Mouse (Mus musculus) heart, embryonic 13.5 days (tissue): Measurements from ENCODE around the gene Sox15. TPM values are rescaled to one million over a fixed set of nuclear protein-coding genes. Genes with fewer than 3 reads are reported as not detected.
"Not testable (repeated sequence)": the region's sequence is repeated elsewhere in the genome, so short reads cannot be mapped to it uniquely, and the experiment has no call there.

Source experiments
- ATAC-seq: fragments of 200-750 bp; cut with Nextera tagmentation; 2 replicates; pipeline ENCODE4 v1.8.0; 2017; ENCODE audit warnings: moderate TSS enrichment; ENCODE audit not compliant: insufficient number of reproducible peaks, low FRiP score, low TSS enrichment; ENCODE audit errors: extremely low read depth
- H3K27ac ChIP-seq: fragments of 300-500 bp; sonication (generic); replicated peaks from 2 replicates; pipeline ENCODE4 v1.5.1; 2015; ENCODE audit warnings: moderate library complexity, mild to moderate bottlenecking, inconsistent platforms
- H3K27me3 ChIP-seq: fragments of 300-500 bp; sonication (generic); replicated peaks from 2 replicates; pipeline ENCODE4 v1.6.1; 2015; ENCODE audit warnings: mild to moderate bottlenecking, inconsistent platforms
- H3K36me3 ChIP-seq: fragments of 300-500 bp; sonication (generic); 2 replicates; pipeline ENCODE4 v1.6.1; 2015; ENCODE audit warnings: mild to moderate bottlenecking, inconsistent platforms
- H3K4me1 ChIP-seq: fragments of 300-500 bp; sonication (generic); 2 replicates; pipeline ENCODE4 v1.6.1; 2015; ENCODE audit warnings: inconsistent platforms
- H3K4me2 ChIP-seq: fragments of 300-500 bp; sonication (generic); 2 replicates; pipeline ENCODE4 v1.6.1; 2015; ENCODE audit warnings: inconsistent platforms, mild to moderate bottlenecking, moderate library complexity
- H3K4me3 ChIP-seq: fragments of 300-500 bp; sonication (generic); 2 replicates; pipeline ENCODE4 v1.5.1; 2015; ENCODE audit warnings: moderate library complexity, mild to moderate bottlenecking, inconsistent platforms
- H3K9ac ChIP-seq: fragments of 300-500 bp; sonication (generic); 2 replicates; pipeline ENCODE4 v1.6.1; 2015; ENCODE audit warnings: inconsistent platforms, mild to moderate bottlenecking, moderate library complexity
- H3K9me3 ChIP-seq: fragments of 300-500 bp; sonication (generic); 2 replicates; pipeline ENCODE4 v1.6.1; 2016; ENCODE audit warnings: inconsistent platforms
- WGBS: fragments of 180-500 bp; shearing (Covaris S2); methylation state at CpG from one replicate; pipeline ENCODE4 v1.1.7; 2015; ENCODE audit warnings: mixed read lengths; 5-methylcytosine and 5-hydroxymethylcytosine counted together
- polyA plus RNA-seq: library from polyadenylated mRNA; unstranded; fragments of >200 nt; fragmentation: Nextera tagmentation; extraction: Ambion mirVana; gene quantifications from 2 replicates; pipeline ENCODE4 v1.2.1, GENCODE M21; 2015

Gene Sox15
- polyA plus RNA-seq, result not detected in 2 replicates

DNA sequence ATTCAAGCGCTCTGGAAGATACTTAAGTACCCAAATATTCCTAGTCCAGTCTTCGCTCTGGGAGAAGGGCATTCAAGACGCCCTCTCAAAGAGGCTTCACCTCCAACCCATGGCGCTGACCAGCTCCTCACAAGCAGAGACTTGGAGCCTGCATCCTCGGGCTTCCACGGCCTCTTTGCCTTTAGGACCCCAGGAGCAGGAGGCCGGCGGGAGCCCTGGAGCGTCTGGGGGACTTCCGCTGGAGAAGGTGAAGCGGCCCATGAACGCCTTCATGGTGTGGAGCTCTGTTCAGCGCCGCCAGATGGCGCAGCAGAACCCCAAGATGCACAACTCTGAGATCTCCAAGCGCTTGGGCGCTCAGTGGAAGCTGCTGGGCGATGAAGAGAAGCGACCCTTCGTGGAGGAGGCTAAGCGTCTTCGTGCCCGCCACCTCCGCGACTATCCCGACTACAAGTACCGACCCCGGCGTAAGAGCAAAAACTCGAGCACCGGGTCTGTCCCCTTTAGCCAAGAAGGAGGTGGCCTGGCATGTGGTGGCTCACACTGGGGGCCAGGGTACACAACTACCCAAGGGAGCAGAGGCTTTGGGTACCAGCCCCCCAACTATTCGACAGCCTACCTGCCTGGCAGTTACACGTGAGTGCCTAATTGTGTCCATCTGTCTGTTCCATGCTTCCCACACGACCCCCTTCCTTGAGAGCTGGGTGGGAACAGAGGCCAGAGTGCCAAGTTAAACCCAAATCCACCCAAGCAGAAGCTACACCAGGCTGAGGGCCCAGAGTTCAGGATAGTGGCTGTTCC lies at the start of gene Sox15:
Gene Sox15, plus strand, starts transcription at position 51 of the 801 bp plus-strand sequence.
- 0 out of 2 replicates have a peak, but pooled peaks have one; percentile 6 for ATAC-seq
- peaks cover 85% of the 10 kb centered on the region for H3K36me3 ChIP-seq
- H3K9me3 ChIP-seq, result no peaks in the 10 kb centered on the region
- peaks cover 27% of the 10 kb centered on the region for H3K4me1 ChIP-seq
- H3K9ac ChIP-seq, result peak within 1 kb of the TSS; percentile 70
- H3K27ac ChIP-seq, result peak within 1 kb of the TSS; percentile 24; the same call in 1 of the 2 replicates
- H3K4me2 ChIP-seq, result peak within 1 kb of the TSS; percentile 45
- no peaks in the 10 kb centered on the region for H3K27me3 ChIP-seq
- H3K4me3 ChIP-seq, result 0 out of 2 replicates have a peak within 1 kb of the TSS, but pooled peaks have one; percentile 8
- WGBS, result 20% methylated on average over 34 of the region's 34 CpGs

DNA sequence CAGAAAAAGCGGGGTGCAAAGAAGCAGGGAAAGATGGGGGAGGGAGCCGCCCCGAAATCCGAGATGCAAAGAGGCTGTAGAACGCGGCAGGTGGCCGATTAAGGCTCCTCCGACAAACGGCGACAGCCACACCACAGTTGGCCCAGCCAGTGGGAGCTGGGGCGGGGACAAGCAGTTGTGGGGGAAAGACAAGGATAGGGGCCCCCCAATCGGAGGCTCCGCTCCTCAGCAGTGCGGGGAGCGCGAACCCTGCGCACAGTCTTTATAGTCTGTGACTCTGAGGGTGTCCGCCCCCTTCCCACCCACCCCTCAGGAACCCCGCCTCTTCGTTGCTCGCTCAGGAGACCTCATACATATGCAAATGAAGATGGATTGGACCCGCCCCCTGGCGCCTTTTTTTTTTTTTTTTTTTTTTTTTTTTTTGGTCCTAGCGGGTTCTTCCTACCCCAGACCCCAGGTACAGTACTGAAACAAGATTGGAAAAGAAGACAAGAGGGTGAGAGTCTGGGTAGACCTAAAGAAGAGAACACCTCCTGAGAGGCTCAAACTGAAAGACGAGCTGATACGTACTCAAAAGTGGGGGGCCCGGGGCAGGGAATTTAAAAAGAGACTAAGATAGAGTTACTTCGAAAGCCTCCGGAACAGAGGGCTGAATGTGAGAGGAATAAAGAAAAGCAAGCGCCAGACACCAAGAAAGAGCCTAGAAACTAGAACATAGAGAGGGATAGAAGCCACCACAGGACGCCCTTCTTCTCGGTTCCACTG lies 49.2 kb upstream of the Sox15 start, which contains the start of gene Atp1b2:
Gene Atp1b2, minus strand, starts transcription at position 217 of the 765 bp plus-strand sequence.
- Histone ChIP-seq H3K9me3 (no peaks in the 10 kb centered on the region), H3K4me1 (peaks cover 52% of the 10 kb centered on the region), H3K4me3 (peak within 1 kb of the TSS; percentile 75), H3K27me3 (no peaks in the 10 kb centered on the region), H3K9ac (peak within 1 kb of the TSS; percentile 92), H3K4me2 (peak within 1 kb of the TSS; percentile 99), H3K27ac (peak within 1 kb of the TSS; percentile 84), H3K36me3 (peaks cover 3% of the 10 kb centered on the region; the same call in 1 of the 2 replicates)
- peak; percentile 82 for ATAC-seq
- WGBS, result 2% methylated on average over 32 of the region's 32 CpGs

GRCm38 (mm10) chr11:69606491-69606795 lies 48.7 kb upstream of the Sox15 start:
- Histone ChIP-seq H3K27ac (peak overlapping the region; percentile 50; the same call in 1 of the 2 replicates), H3K9me3 (no peaks in the 10 kb centered on the region), H3K27me3 (no peaks in the 10 kb centered on the region), H3K9ac (peak overlapping the region; percentile 75), H3K4me2 (peak overlapping the region; percentile 99), H3K36me3 (peaks cover 3% of the 10 kb centered on the region; the same call in 1 of the 2 replicates), H3K4me3 (peak overlapping the region; percentile 75), H3K4me1 (peaks cover 49% of the 10 kb centered on the region)
- WGBS, result 67% methylated on average over 2 of the region's 2 CpGs
- no peak for ATAC-seq

DNA sequence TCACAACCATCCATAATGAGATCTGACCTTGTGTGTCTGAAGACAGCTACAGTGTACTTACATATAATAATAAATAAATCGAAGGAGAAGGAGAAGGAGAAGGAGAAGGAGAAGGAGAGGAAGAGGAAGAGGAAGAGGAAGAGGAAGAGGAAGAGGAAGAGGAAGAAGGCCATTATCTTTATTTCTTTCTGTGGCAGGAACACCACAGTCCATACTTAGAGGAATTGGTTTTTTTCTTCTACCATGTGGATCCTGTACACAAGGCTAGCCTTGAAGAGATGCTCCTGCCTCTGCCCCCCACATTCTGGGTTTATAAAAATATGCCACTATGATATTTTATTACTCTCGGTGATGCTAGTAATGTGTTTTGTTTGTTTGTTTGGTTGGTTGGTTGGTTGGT lies 48.3 kb upstream of the Sox15 start:
- Histone ChIP-seq H3K4me2 (no peak overlapping the region), H3K9ac (no peak overlapping the region), H3K27me3 (no peaks in the 10 kb centered on the region), H3K4me3 (no peak overlapping the region), H3K4me1 (peaks cover 45% of the 10 kb centered on the region), H3K27ac (no peak overlapping the region), H3K36me3 (peaks cover 3% of the 10 kb centered on the region; the same call in 1 of the 2 replicates), H3K9me3 (no peaks in the 10 kb centered on the region)
- 76% methylated on average over 2 of the region's 2 CpGs for WGBS
- ATAC-seq, result no peak

- 73% methylated on average over 3 of the region's 3 CpGs for WGBS
- Histone ChIP-seq H3K9ac (no peak overlapping the region), H3K9me3 (no peaks in the 10 kb centered on the region), H3K4me1 (peaks cover 32% of the 10 kb centered on the region), H3K4me3 (no peak overlapping the region), H3K36me3 (no peaks in the 10 kb centered on the region), H3K27ac (no peak overlapping the region), H3K4me2 (no peak overlapping the region), H3K27me3 (no peaks in the 10 kb centered on the region)
- ATAC-seq, result no peak
Measured at GRCm38 (mm10) chr11:69608525-69608924, 46.6 kb upstream of the Sox15 start.

DNA sequence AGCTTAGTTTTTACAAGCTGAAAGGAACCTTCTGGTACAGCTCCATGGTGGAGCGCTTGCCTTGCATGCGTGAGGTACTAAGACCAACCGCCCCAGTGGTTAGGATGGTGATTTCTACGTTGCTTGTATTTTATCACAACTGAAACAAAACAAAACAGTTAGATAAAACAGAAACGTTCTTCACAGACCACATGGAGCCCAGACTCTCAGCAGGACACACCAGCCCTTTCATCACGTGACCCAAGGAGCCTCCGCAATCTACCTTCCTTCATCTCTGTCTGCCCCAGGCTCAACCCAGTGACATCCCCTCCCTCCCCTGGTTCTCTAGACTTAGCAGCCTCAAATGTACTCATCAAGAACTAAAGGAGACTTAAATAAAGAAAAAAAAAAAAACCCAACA lies 45.7 kb upstream of the Sox15 start:
- H3K4me2 ChIP-seq, result no peak overlapping the region
- H3K27ac ChIP-seq, result no peak overlapping the region
- H3K9ac ChIP-seq, result no peak overlapping the region
- H3K27me3 ChIP-seq, result no peaks in the 10 kb centered on the region
- no peaks in the 10 kb centered on the region for H3K36me3 ChIP-seq
- no peaks in the 10 kb centered on the region for H3K9me3 ChIP-seq
- peaks cover 27% of the 10 kb centered on the region for H3K4me1 ChIP-seq
- 48% methylated on average over 7 of the region's 7 CpGs for WGBS
- ATAC-seq, result no peak
- H3K4me3 ChIP-seq, result no peak overlapping the region

- 41% methylated on average over 4 of the region's 4 CpGs for WGBS
- H3K4me1 ChIP-seq, result peaks cover 17% of the 10 kb centered on the region
- peak overlapping the region; percentile 24; the same call in 1 of the 2 replicates for H3K9ac ChIP-seq
- no peak for ATAC-seq
- no peaks in the 10 kb centered on the region for H3K36me3 ChIP-seq
- H3K4me3 ChIP-seq, result no peak overlapping the region
- H3K27me3 ChIP-seq, result peaks cover 11% of the 10 kb centered on the region; the same call in 1 of the 2 replicates
- H3K27ac ChIP-seq, result no peak overlapping the region
- no peak overlapping the region for H3K4me2 ChIP-seq
- no peaks in the 10 kb centered on the region for H3K9me3 ChIP-seq
Measured at GRCm38 (mm10) chr11:69610899-69611298, 44.2 kb upstream of the Sox15 start.

GRCm38 (mm10) chr11:69613553-69614256 lies 41.4 kb upstream of the Sox15 start:
- WGBS, result 12% methylated on average over 19 of the region's 19 CpGs
- peaks cover 23% of the 10 kb centered on the region for H3K27me3 ChIP-seq
- H3K9me3 ChIP-seq, result no peaks in the 10 kb centered on the region
- peaks cover 13% of the 10 kb centered on the region for H3K4me1 ChIP-seq
- no peaks in the 10 kb centered on the region for H3K36me3 ChIP-seq
- peak; percentile 51; the same call in 1 of the 2 replicates for ATAC-seq
- peak overlapping the region; percentile 61 for H3K4me2 ChIP-seq
- H3K4me3 ChIP-seq, result peak overlapping the region; percentile 27
- no peak overlapping the region for H3K27ac ChIP-seq
- H3K9ac ChIP-seq, result peak overlapping the region; percentile 72

DNA sequence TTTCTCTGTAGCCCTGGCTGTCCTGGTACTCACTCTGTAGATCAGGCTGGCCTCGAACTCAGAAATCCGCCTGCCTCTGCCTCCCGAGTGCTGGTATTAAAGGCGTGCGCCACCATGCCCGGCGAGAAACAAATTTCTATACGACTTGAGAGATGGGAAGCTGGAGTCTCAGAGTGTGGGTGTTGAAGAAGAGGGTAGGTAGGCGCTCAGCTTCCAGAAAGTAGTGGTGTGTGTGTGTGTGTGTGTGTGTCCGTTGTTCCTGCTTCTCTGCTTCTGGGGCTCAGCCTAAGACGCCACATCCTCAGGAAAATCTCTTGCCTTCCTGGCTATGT lies 40.9 kb upstream of the Sox15 start:
- not testable (repeated sequence) for H3K9me3 ChIP-seq, H3K36me3 ChIP-seq, ATAC-seq, H3K27ac ChIP-seq
- 43% methylated on average over 11 of the region's 11 CpGs for WGBS
- H3K4me3 ChIP-seq, result peak overlapping the region; percentile 27
- H3K27me3 ChIP-seq, result peaks cover 23% of the 10 kb centered on the region
- peak overlapping the region; percentile 52; the same call in 1 of the 2 replicates for H3K9ac ChIP-seq
- peaks cover 13% of the 10 kb centered on the region for H3K4me1 ChIP-seq
- H3K4me2 ChIP-seq, result peak overlapping the region; percentile 61

DNA sequence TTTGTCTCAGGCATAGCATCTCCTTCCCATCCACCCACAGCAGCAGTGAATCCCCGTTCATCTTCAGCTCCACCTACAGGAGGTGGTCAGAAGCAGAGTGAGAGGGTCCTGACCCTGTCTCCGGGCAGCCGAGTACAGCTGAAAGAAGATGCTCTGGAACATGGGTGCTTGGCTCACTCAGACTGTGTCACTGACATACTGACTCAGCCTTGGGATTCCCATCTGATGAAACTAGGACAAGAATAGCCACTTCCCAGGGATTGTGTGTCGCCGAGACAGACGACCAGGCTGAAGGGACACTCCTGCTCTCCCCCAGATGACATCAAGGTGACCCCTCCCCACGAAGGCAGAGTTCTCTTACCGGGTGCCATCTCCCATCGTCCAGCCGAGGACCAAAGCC lies 38.3 kb upstream of the Sox15 start:
- Histone ChIP-seq H3K4me2 (no peak overlapping the region), H3K36me3 (no peaks in the 10 kb centered on the region), H3K4me1 (peaks cover 21% of the 10 kb centered on the region), H3K27me3 (peaks cover 23% of the 10 kb centered on the region), H3K9ac (peak overlapping the region; percentile 50; the same call in 1 of the 2 replicates), H3K9me3 (no peaks in the 10 kb centered on the region), H3K27ac (no peak overlapping the region), H3K4me3 (no peak overlapping the region)
- WGBS, result 40% methylated on average over 10 of the region's 10 CpGs
- no peak for ATAC-seq

- no peak within 1 kb of the TSS for H3K4me2 ChIP-seq
- peaks cover 27% of the 10 kb centered on the region for H3K4me1 ChIP-seq
- no peaks in the 10 kb centered on the region for H3K9me3 ChIP-seq
- peaks cover 23% of the 10 kb centered on the region for H3K27me3 ChIP-seq
- H3K4me3 ChIP-seq, result no peak within 1 kb of the TSS
- ATAC-seq, result no peak
- no peaks in the 10 kb centered on the region for H3K36me3 ChIP-seq
- 45% methylated on average over 5 of the region's 5 CpGs for WGBS
- H3K27ac ChIP-seq, result no peak within 1 kb of the TSS
- peak within 1 kb of the TSS; percentile 50; the same call in 1 of the 2 replicates for H3K9ac ChIP-seq
Measured at GRCm38 (mm10) chr11:69617805-69618204, 37.3 kb upstream of the Sox15 start, which contains the start of gene Shbg. Shbg (minus strand) TSS chr11:69617905.
